Mouse (Mus musculus) myocyte (in vitro differentiated cells): Measurements from ENCODE around the gene Eif1ax. TPM values are rescaled to one million over a fixed set of nuclear protein-coding genes. Genes with fewer than 3 reads are reported as not detected.

Experiments
- H3K27me3 ChIP-seq: one replicate; pipeline ENCODE4 v1.6.1; 2011; ENCODE audit not compliant: control insufficient read depth, insufficient read depth, insufficient read length
- H3K36me3 ChIP-seq: one replicate; pipeline ENCODE4 v1.6.1; 2011; ENCODE audit not compliant: control insufficient read depth, insufficient read depth
- H3K4me2 ChIP-seq: one replicate; pipeline ENCODE4 v1.6.1; 2011; ENCODE audit warnings: low read depth, control low read depth
- H3K4me3 ChIP-seq: one replicate; pipeline ENCODE4 v1.5.1; 2011; ENCODE audit warnings: mild to moderate bottlenecking, control low read depth, moderate library complexity
- H3K79me2 ChIP-seq: one replicate; pipeline ENCODE4 v1.6.1; 2011; ENCODE audit not compliant: control insufficient read depth, insufficient read depth
- H3ac ChIP-seq: one replicate; pipeline ENCODE4 v1.6.1; 2011; ENCODE audit not compliant: control insufficient read depth, insufficient read length
- CEBPB ChIP-seq: IDR thresholded peaks from 2 replicates; pipeline ENCODE4 v1.6.1; 2011; ENCODE audit warnings: mild to moderate bottlenecking, moderate library complexity; ENCODE audit not compliant: poor library complexity, insufficient read depth, severe bottlenecking
- E2F4 ChIP-seq: IDR thresholded peaks from one replicate; pipeline ENCODE4 v1.6.1; 2011; ENCODE audit warnings: mild to moderate bottlenecking, control low read depth, moderate library complexity; ENCODE audit not compliant: insufficient read depth
- MAX ChIP-seq: IDR thresholded peaks from one replicate; pipeline ENCODE4 v1.6.1; 2011; ENCODE audit warnings: low read depth, mild to moderate bottlenecking, control low read depth
- MYOD1 ChIP-seq, 3 experiments: IDR thresholded peaks; one replicate each; pipeline ENCODE4 v1.6.1; 2011; ENCODE audit warnings: control low read depth in 2 of 3, low read depth in 2 of 3, mild to moderate bottlenecking in 2 of 3, moderate library complexity in 1 of 3; ENCODE audit not compliant: insufficient read length in 2 of 3, control insufficient read depth in 1 of 3
- MYOG ChIP-seq, 3 experiments: IDR thresholded peaks; one replicate each; pipeline ENCODE4 v1.6.1; 2011; ENCODE audit warnings: control low read depth in 2 of 3, low read depth in 2 of 3, mild to moderate bottlenecking in 2 of 3; ENCODE audit not compliant: insufficient read length in 2 of 3, control insufficient read depth in 1 of 3, insufficient read depth in 1 of 3
- POLR2A ChIP-seq: IDR thresholded peaks from one replicate; pipeline ENCODE4 v1.6.1; 2011; ENCODE audit warnings: low read depth, mild to moderate bottlenecking, control low read depth, moderate library complexity; ENCODE audit not compliant: insufficient read length
- POLR2AphosphoS2 ChIP-seq: IDR thresholded peaks from one replicate; pipeline ENCODE4 v1.6.1; 2011; ENCODE audit warnings: low read depth, control low read depth; ENCODE audit not compliant: insufficient read length
- REST ChIP-seq: IDR thresholded peaks from one replicate; pipeline ENCODE4 v1.6.1; 2011; ENCODE audit warnings: mild to moderate bottlenecking, control low read depth, moderate library complexity; ENCODE audit not compliant: insufficient read depth, insufficient read length
- SRF ChIP-seq: IDR thresholded peaks from one replicate; pipeline ENCODE4 v1.6.1; 2011; ENCODE audit warnings: low read depth; ENCODE audit not compliant: control insufficient read depth, insufficient read length
- TCF12 ChIP-seq: IDR thresholded peaks from one replicate; pipeline ENCODE4 v1.6.1; 2011; ENCODE audit warnings: mild to moderate bottlenecking, control low read depth; ENCODE audit not compliant: poor library complexity, insufficient read depth, severe bottlenecking
- TCF3 ChIP-seq: IDR thresholded peaks from one replicate; pipeline ENCODE4 v1.6.1; 2011; ENCODE audit warnings: low read depth, control low read depth; ENCODE audit not compliant: insufficient read length
- USF1 ChIP-seq: IDR thresholded peaks from one replicate; pipeline ENCODE4 v1.6.1; 2011; ENCODE audit warnings: low read depth, mild to moderate bottlenecking, control low read depth, moderate library complexity
- polyA plus RNA-seq: library from polyadenylated mRNA; unstranded; fragments of >200 nt; fragmentation: generic; extraction: Trizol; gene quantifications from one replicate; pipeline ENCODE4 v1.2.1, GENCODE M21; 2012; ENCODE audit warnings: missing spikeins

Eif1ax gene
- 115 TPM for polyA plus RNA-seq

GRCm38 (mm10) chrX:159371831-159372752, at the start of gene Eif1ax:
Eif1ax (plus strand) TSS chrX:159372178.
- Histone ChIP-seq H3K36me3 (no peaks in the 10 kb centered on the region), H3K27me3 (no peaks in the 10 kb centered on the region), H3K79me2 (peaks cover 40% of the 10 kb centered on the region), H3K4me2 (peak within 1 kb of the TSS; percentile 62), H3K4me3 (peak within 1 kb of the TSS; percentile 57), H3ac (peak within 1 kb of the TSS; percentile 54)
- TF ChIP-seq REST (no peak), USF1 (no peak), MAX (no peak), E2F4 (no peak), MYOG (IDR thresholded peaks at IDR 0.05; ENCODE audit: control insufficient read depth in 1 of 3, insufficient read depth in 1 of 3, insufficient read length in 2 of 3, low read depth in 2 of 3) (peak in 1 of 3 experiments; percentile 33), POLR2A (peak; percentile 98), MYOD1 (IDR thresholded peaks at IDR 0.05; ENCODE audit: control insufficient read depth in 1 of 3, insufficient read length in 2 of 3, low read depth in 2 of 3) (peak in 1 of 3 experiments; percentile 23), POLR2AphosphoS2 (peak; percentile 99), SRF (no peak)

- H3K4me2 ChIP-seq: no peak overlapping the region
- no peaks in the 10 kb centered on the region for H3K79me2 ChIP-seq
- no peaks in the 10 kb centered on the region for H3K36me3 ChIP-seq
- TF ChIP-seq MYOG (IDR thresholded peaks at IDR 0.05; ENCODE audit: control insufficient read depth in 1 of 3, insufficient read depth in 1 of 3, insufficient read length in 2 of 3, low read depth in 2 of 3) (no peak), POLR2A (no peak), CEBPB (no peak), TCF12 (no peak), REST (no peak), USF1 (no peak), MYOD1 (IDR thresholded peaks at IDR 0.05; ENCODE audit: control insufficient read depth in 1 of 3, insufficient read length in 2 of 3, low read depth in 2 of 3) (no peak), E2F4 (no peak), MAX (no peak), POLR2AphosphoS2 (no peak), TCF3 (no peak), SRF (no peak)
- no peaks in the 10 kb centered on the region for H3K27me3 ChIP-seq
- no peak overlapping the region for H3ac ChIP-seq
- no peak overlapping the region for H3K4me3 ChIP-seq
Observed at GRCm38 (mm10) chrX:159364506-159364905, 7.5 kb upstream of the Eif1ax start.

- Histone ChIP-seq H3ac (peak overlapping the region; percentile 54), H3K79me2 (peaks cover 40% of the 10 kb centered on the region), H3K4me2 (peak overlapping the region; percentile 62), H3K4me3 (peak overlapping the region; percentile 57), H3K36me3 (no peaks in the 10 kb centered on the region), H3K27me3 (no peaks in the 10 kb centered on the region)
- TF ChIP-seq USF1 (no peak), CEBPB (no peak), TCF12 (no peak), SRF (no peak), E2F4 (no peak), MAX (no peak), MYOD1 (IDR thresholded peaks at IDR 0.05; ENCODE audit: control insufficient read depth in 1 of 3, insufficient read length in 2 of 3, low read depth in 2 of 3) (no peak), TCF3 (no peak), POLR2A (no peak)
Observed at GRCm38 (mm10) chrX:159372753-159373144, 771 bp downstream of the Eif1ax start.

- H3K79me2 ChIP-seq: no peaks in the 10 kb centered on the region
- no peak overlapping the region for H3K4me3 ChIP-seq
- H3ac ChIP-seq: no peak overlapping the region
- peaks cover 7% of the 10 kb centered on the region for H3K36me3 ChIP-seq
- no peaks in the 10 kb centered on the region for H3K27me3 ChIP-seq
- TF ChIP-seq MYOG (IDR thresholded peaks at IDR 0.05; ENCODE audit: control insufficient read depth in 1 of 3, insufficient read depth in 1 of 3, insufficient read length in 2 of 3, low read depth in 2 of 3): no peak
- TF ChIP-seq E2F4: no peak
- no peak for TF ChIP-seq POLR2A
- TF ChIP-seq USF1: no peak
- no peak for TF ChIP-seq TCF3
- TF ChIP-seq MYOD1 (IDR thresholded peaks at IDR 0.05; ENCODE audit: control insufficient read depth in 1 of 3, insufficient read length in 2 of 3, low read depth in 2 of 3): no peak
- TF ChIP-seq TCF12: no peak
- no peak for TF ChIP-seq POLR2AphosphoS2
- TF ChIP-seq MAX: no peak
- TF ChIP-seq REST: no peak
- H3K4me2 ChIP-seq: no peak overlapping the region
Observed at GRCm38 (mm10) chrX:159387105-159387504, 15.1 kb downstream of the Eif1ax start.

GRCm38 (mm10) chrX:159388953-159389352, 17.0 kb downstream of the Eif1ax start:
- Histone ChIP-seq H3K36me3 (no peaks in the 10 kb centered on the region), H3ac (no peak overlapping the region), H3K79me2 (no peaks in the 10 kb centered on the region), H3K4me2 (no peak overlapping the region), H3K4me3 (no peak overlapping the region), H3K27me3 (no peaks in the 10 kb centered on the region)
- TF ChIP-seq E2F4 (no peak), USF1 (no peak)
